15 mouse cellular contexts compared by ENCODE assay signal in the genomic region with DNA sequence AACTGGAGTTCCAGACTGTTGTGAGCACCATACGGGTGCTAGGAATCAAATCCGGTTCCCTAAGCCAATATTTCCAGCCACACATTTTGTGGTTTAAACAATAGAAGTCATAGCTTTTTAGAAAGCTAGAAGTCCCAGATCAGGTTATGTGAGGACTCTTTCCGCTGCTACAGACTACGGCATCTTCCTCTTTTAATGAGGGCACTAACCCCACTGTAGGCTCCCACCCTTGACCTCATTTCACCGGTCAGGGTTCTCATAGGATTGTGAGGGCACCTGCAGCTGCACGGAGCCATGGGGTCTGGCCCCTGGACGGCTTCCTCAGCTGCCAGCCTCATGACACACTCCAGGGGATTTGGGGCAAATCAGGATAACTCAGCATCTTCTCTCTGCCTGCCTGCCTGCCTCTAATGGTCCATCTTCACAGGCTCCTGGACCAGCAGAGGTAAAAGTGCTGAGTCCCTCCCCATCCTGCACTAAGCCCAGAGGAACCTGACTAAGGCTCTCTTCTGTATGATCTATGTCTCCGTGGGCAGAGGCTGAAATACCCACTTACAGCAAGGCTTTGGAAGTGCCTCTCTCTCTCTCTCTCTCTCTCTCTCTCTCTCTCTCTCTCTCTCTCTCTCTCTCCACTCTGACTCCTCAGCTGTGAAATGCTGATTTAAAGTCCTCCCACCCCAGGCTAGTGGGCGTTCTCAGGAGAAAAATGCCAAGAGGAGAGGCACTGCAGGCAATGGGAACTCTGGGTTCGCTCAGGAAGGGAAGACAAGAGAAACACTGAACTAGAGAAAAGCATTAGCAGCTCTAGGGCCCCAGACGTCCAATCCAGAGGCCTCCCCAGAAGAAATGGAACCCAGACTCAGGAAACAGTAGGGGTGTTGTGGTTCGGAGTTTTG. TPM values are rescaled to one million over a fixed set of nuclear protein-coding genes. Genes with fewer than 3 reads are reported as not detected.
DNase-seq lines count a peak whose midpoint lies in the region; ATAC-seq lines count a peak whose summit lies in the region.
"Had no signal": no experiment of that assay in that cellular context is flagged by ENCODE, and none has a peak within 500 bp of the region (broad histone marks: within the 10 kb centered on the region; RNA-seq: fewer than 3 reads in every experiment).

No protein-coding gene starts in this region.

- ATAC-seq in hindbrain, embryonic 16.5 days: 0 out of 2 replicates have a peak, but pooled peaks have one; percentile 41
- ATAC-seq in hindbrain, embryonic 11.5 days (ENCODE audit: low FRiP score): no peak
- peak; percentile 42; the same call in 1 of the 2 replicates for ATAC-seq in neural tube, embryonic 13.5 days (ENCODE audit: low read depth)
- ATAC-seq: forebrain, embryonic 16.5 days had no signal

- H3K27me3 ChIP-seq in hindbrain, embryonic 16.5 days (replicated peaks; ENCODE audit: control insufficient read depth, insufficient read depth, low read length): no peaks in the 10 kb centered on the region
- H3K27me3 ChIP-seq in hindbrain, embryonic 11.5 days (ENCODE audit: control insufficient read depth, insufficient read depth, low read length): no peaks in the 10 kb centered on the region
- H3K27me3 ChIP-seq in neural tube, embryonic 13.5 days: no peaks in the 10 kb centered on the region
- H3K27me3 ChIP-seq: embryonic facial prominence, embryonic 13.5 days; heart, embryonic 15.5 days; liver, embryonic 13.5 days had no signal

- no peaks in the 10 kb centered on the region; the same call in 1 of the 2 replicates for H3K4me1 ChIP-seq in hindbrain, embryonic 16.5 days (ENCODE audit: control insufficient read depth, insufficient read depth, low read depth, low read length)
- H3K4me1 ChIP-seq in hindbrain, embryonic 11.5 days (replicated peaks; ENCODE audit: control insufficient read depth, insufficient read depth, low read length): 0 out of 2 replicates have a peak, but pooled peaks cover 2% of the 10 kb centered on the region
- H3K4me1 ChIP-seq in neural tube, embryonic 13.5 days (replicated peaks): peaks cover 21% of the 10 kb centered on the region
- H3K4me1 ChIP-seq: heart, embryonic 15.5 days; liver, embryonic 13.5 days had no signal

- no peaks in the 10 kb centered on the region for H3K9me3 ChIP-seq in hindbrain, embryonic 16.5 days (ENCODE audit: control insufficient read depth, low read length)
- H3K9me3 ChIP-seq in hindbrain, embryonic 11.5 days (ENCODE audit: control insufficient read depth, low read length): no peaks in the 10 kb centered on the region
- no peaks in the 10 kb centered on the region for H3K9me3 ChIP-seq in neural tube, embryonic 13.5 days
- H3K9me3 ChIP-seq: embryonic facial prominence, embryonic 13.5 days; heart, embryonic 15.5 days; liver, embryonic 13.5 days had no signal

- DNase-seq in hindbrain, embryonic 11.5 days (ENCODE audit: low spot score): no peak
- DNase-seq in neural tube, embryonic 10.5 days (ENCODE audit: extremely low spot score, low spot score): no peak
- peak; percentile 70 to 83 for DNase-seq in left cerebral cortex, adult 18-20 months (ENCODE audit: low spot score in 2 of 2)
- DNase-seq in right cerebral cortex, postnatal 14 days: peak; percentile 32
- DNase-seq in cerebellum, adult 11 months: no peak
- DNase-seq in heart, postnatal 4 days: no peak
- DNase-seq: adrenal gland, postnatal 14 days; cerebellum, adult 18-20 months; liver, embryonic 13.5 days had no signal

- 60% methylated on average over 12 of the region's 12 CpGs for WGBS in hindbrain, embryonic 16.5 days
- WGBS in hindbrain, embryonic 11.5 days: 66% methylated on average over 12 of the region's 12 CpGs
- 59% methylated on average over 12 of the region's 12 CpGs for WGBS in neural tube, embryonic 13.5 days

- H3K27ac ChIP-seq in hindbrain, embryonic 16.5 days (ENCODE audit: low read depth, low read length): no peak overlapping the region
- H3K27ac ChIP-seq in hindbrain, embryonic 11.5 days (ENCODE audit: low read depth, low read length): no peak overlapping the region
- H3K27ac ChIP-seq in neural tube, embryonic 13.5 days (replicated peaks): no peak overlapping the region
- H3K27ac ChIP-seq: embryonic facial prominence, embryonic 13.5 days; heart, embryonic 15.5 days; liver, embryonic 13.5 days; macrophage had no signal

- H3K9ac ChIP-seq in hindbrain, embryonic 16.5 days (ENCODE audit: low read depth, low read length): no peak overlapping the region
- no peak overlapping the region for H3K9ac ChIP-seq in hindbrain, embryonic 11.5 days (ENCODE audit: low read depth, low read length)
- H3K9ac ChIP-seq in neural tube, embryonic 13.5 days: no peak overlapping the region
- H3K9ac ChIP-seq: embryonic facial prominence, embryonic 13.5 days; heart, embryonic 15.5 days; liver, embryonic 13.5 days had no signal

- H3K36me3 ChIP-seq in hindbrain, embryonic 16.5 days (ENCODE audit: control insufficient read depth, insufficient read depth, low read length): no peaks in the 10 kb centered on the region
- no peaks in the 10 kb centered on the region for H3K36me3 ChIP-seq in hindbrain, embryonic 11.5 days (ENCODE audit: control insufficient read depth, insufficient read depth, low read length)
- H3K36me3 ChIP-seq in neural tube, embryonic 13.5 days: no peaks in the 10 kb centered on the region
- H3K36me3 ChIP-seq: embryonic facial prominence, embryonic 13.5 days; heart, embryonic 15.5 days; liver, embryonic 13.5 days had no signal

- H3K4me2 ChIP-seq in hindbrain, embryonic 16.5 days (ENCODE audit: low read length): no peak overlapping the region
- no peak overlapping the region for H3K4me2 ChIP-seq in hindbrain, embryonic 11.5 days (replicated peaks; ENCODE audit: low read depth, low read length)
- no peak overlapping the region for H3K4me2 ChIP-seq in neural tube, embryonic 13.5 days
- H3K4me2 ChIP-seq: embryonic facial prominence, embryonic 13.5 days; heart, embryonic 15.5 days; liver, embryonic 13.5 days had no signal

- no peak overlapping the region for H3K4me3 ChIP-seq in hindbrain, embryonic 16.5 days (ENCODE audit: low read length)
- H3K4me3 ChIP-seq in hindbrain, embryonic 11.5 days (ENCODE audit: low read depth, low read length): no peak overlapping the region
- no peak overlapping the region for H3K4me3 ChIP-seq in neural tube, embryonic 13.5 days
- H3K4me3 ChIP-seq: embryonic facial prominence, embryonic 13.5 days; heart, embryonic 15.5 days; liver, embryonic 13.5 days had no signal

RNA-seq across cellular contexts. Expression of a gene that starts 32.5 kb away (rescaled TPM):
- polyA plus RNA-seq in hindbrain, embryonic 16.5 days (2015; fragmentation: Nextera tagmentation; extraction: Ambion mirVana): 81.3 and 86.9 TPM in 2 replicates
- 64.4 and 65.9 TPM in 2 replicates for polyA plus RNA-seq in hindbrain, embryonic 11.5 days (2014; fragmentation: Nextera tagmentation; extraction: Ambion mirVana)
- 80.6 and 81.1 TPM in 2 replicates for polyA plus RNA-seq in neural tube, embryonic 13.5 days (2015; fragmentation: Nextera tagmentation; extraction: Ambion mirVana)
- 100 to 1,000 TPM; 250 TPM for total RNA-seq in left cerebral cortex, adult 18-20 months (2021)
- total RNA-seq in heart, postnatal 4 days (2021): 100 to 1,000 TPM; 124 to 128 TPM

Comparison
In these comparisons a context has a peak if more than half of its experiments do, and no peak if none do; other contexts are left out.
1. DNase-seq: peak in left cerebral cortex, adult 18-20 months (2 of 2) and right cerebral cortex, postnatal 14 days (single experiment); none in hindbrain, embryonic 11.5 days (single experiment), neural tube, embryonic 10.5 days (single experiment), cerebellum, adult 11 months (single experiment) and heart, postnatal 4 days (single experiment).